Comparison of ENCODE assay signal across 8 mouse cellular contexts in genomic region chr6:57641789-57642188, GRCm38 (mm10). TPM values are rescaled to one million over a fixed set of nuclear protein-coding genes. Genes with fewer than 3 reads are reported as not detected.
DNase-seq lines count a peak whose midpoint lies in the region; ATAC-seq and TF ChIP-seq lines count a peak whose summit lies in the region.

No protein-coding gene starts in this region.

- no peaks in the 10 kb centered on the region for H3K36me3 ChIP-seq in C2C12 (ENCODE audit: control insufficient read depth, insufficient read depth)
- H3K36me3 ChIP-seq in forebrain, embryonic 14.5 days (ENCODE audit: control insufficient read depth, insufficient read depth, low read length): no peaks in the 10 kb centered on the region

- TF ChIP-seq CTCF in C2C12 (IDR thresholded peaks at IDR 0.05; ENCODE audit: control insufficient read depth, insufficient read depth, insufficient read length): no peak

- no peaks in the 10 kb centered on the region for H3K9me3 ChIP-seq in forebrain, embryonic 14.5 days (replicated peaks; ENCODE audit: control insufficient read depth, low read length)

- no peaks in the 10 kb centered on the region for H3K79me3 ChIP-seq in C2C12 (ENCODE audit: low read depth)

- H3K27me3 ChIP-seq in C2C12 (ENCODE audit: control insufficient read depth, insufficient read depth, insufficient read length): no peaks in the 10 kb centered on the region
- no peaks in the 10 kb centered on the region for H3K27me3 ChIP-seq in forebrain, embryonic 14.5 days (replicated peaks; ENCODE audit: control insufficient read depth, insufficient read depth, low read length)

- H3K4me2 ChIP-seq in forebrain, embryonic 14.5 days (ENCODE audit: low read length): no peak overlapping the region

- DNase-seq in adrenal gland, adult 8-10 months: peak; percentile 36
- DNase-seq in forebrain, embryonic 14.5 days (ENCODE audit: low spot score): peak; percentile 74
- DNase-seq in heart, postnatal 4 days: peak; percentile 43
- DNase-seq in layer of hippocampus, postnatal 25 days (ENCODE audit: extremely low spot score in 1 of 2, low spot score in 1 of 2): peak; percentile 8 to 38
- peak; percentile 57 for DNase-seq in lung, postnatal 14 days
- peak; percentile 77 to 81 for DNase-seq in right cerebral cortex, postnatal 10 days (ENCODE audit: low spot score in 2 of 2)
- no peak for DNase-seq in thymus, postnatal 10 days (ENCODE audit: low spot score in 2 of 2)

- H3K4me1 ChIP-seq in forebrain, embryonic 14.5 days (ENCODE audit: control insufficient read depth, insufficient read depth, low read length): no peaks in the 10 kb centered on the region

- peak; percentile 90 for ATAC-seq in forebrain, embryonic 14.5 days

- no peak overlapping the region for H3K27ac ChIP-seq in forebrain, embryonic 14.5 days (ENCODE audit: low read depth, low read length)

- WGBS in forebrain, embryonic 14.5 days: 38% methylated on average over 4 of the region's 4 CpGs

- H3ac ChIP-seq in C2C12 (ENCODE audit: control insufficient read depth, insufficient read length, low read depth): no peak overlapping the region

- no peak overlapping the region for H3K9ac ChIP-seq in forebrain, embryonic 14.5 days (ENCODE audit: low read length)

- no peaks in the 10 kb centered on the region for H3K79me2 ChIP-seq in C2C12 (ENCODE audit: control insufficient read depth, insufficient read depth)

- H3K4me3 ChIP-seq in C2C12 (ENCODE audit: insufficient read depth, poor library complexity, severe bottlenecking): no peak overlapping the region
- H3K4me3 ChIP-seq in forebrain, embryonic 14.5 days (ENCODE audit: low read depth, low read length): no peak overlapping the region

TF ChIP-seq in C2C12, 6 proteins besides CTCF, POLR2A, EP300 and RAD21:
- TF ChIP-seq FOSL1 (IDR thresholded peaks at IDR 0.05; ENCODE audit: insufficient read depth, low read length, poor library complexity, severe bottlenecking): peak; percentile 4
- no peak for TF ChIP-seq MYOD1 (IDR thresholded peaks at IDR 0.05; ENCODE audit: control insufficient read depth, insufficient read length, low read depth)

RNA-seq across cellular contexts. Expression of gene Pyurf, which starts 50.1 kb away (rescaled TPM):
- polyA plus RNA-seq in C2C12 (2012; fragmentation: generic; extraction: Trizol): 7.4 TPM
- 10 to 100 TPM; 12.9 to 15.3 (median 13.2) TPM for total RNA-seq in adrenal gland, adult 8-10 months (2022)
- polyA plus RNA-seq in forebrain, embryonic 14.5 days (2014; fragmentation: Nextera tagmentation; extraction: Ambion mirVana): 11.3 and 12.2 TPM in 2 replicates
- total RNA-seq in heart, postnatal 4 days (2021): 10 to 100 TPM; 15.9 to 18.5 TPM
- 1 to 10 TPM; 8.4 TPM for total RNA-seq in layer of hippocampus, postnatal 25 days (2021)

Comparison
In these comparisons a context has a peak if more than half of its experiments do, and no peak if none do; other contexts are left out.
1. DNase-seq: peak in adrenal gland, adult 8-10 months (single experiment), forebrain, embryonic 14.5 days (single experiment), heart, postnatal 4 days (single experiment), layer of hippocampus, postnatal 25 days (2 of 2), lung, postnatal 14 days (single experiment) and right cerebral cortex, postnatal 10 days (2 of 2); none in thymus, postnatal 10 days (0 of 2).